Mouse (Mus musculus): Measurements from ENCODE around the gene Zglp1. TPM values are rescaled to one million over a fixed set of nuclear protein-coding genes. Genes with fewer than 3 reads are reported as not detected.
"Not testable (repeated sequence)": the region's sequence is repeated elsewhere in the genome, so short reads cannot be mapped to it uniquely, and the experiment has no call there.

Gene Zglp1
- polyA plus RNA-seq, 1 experiment, result not detected

DNA sequence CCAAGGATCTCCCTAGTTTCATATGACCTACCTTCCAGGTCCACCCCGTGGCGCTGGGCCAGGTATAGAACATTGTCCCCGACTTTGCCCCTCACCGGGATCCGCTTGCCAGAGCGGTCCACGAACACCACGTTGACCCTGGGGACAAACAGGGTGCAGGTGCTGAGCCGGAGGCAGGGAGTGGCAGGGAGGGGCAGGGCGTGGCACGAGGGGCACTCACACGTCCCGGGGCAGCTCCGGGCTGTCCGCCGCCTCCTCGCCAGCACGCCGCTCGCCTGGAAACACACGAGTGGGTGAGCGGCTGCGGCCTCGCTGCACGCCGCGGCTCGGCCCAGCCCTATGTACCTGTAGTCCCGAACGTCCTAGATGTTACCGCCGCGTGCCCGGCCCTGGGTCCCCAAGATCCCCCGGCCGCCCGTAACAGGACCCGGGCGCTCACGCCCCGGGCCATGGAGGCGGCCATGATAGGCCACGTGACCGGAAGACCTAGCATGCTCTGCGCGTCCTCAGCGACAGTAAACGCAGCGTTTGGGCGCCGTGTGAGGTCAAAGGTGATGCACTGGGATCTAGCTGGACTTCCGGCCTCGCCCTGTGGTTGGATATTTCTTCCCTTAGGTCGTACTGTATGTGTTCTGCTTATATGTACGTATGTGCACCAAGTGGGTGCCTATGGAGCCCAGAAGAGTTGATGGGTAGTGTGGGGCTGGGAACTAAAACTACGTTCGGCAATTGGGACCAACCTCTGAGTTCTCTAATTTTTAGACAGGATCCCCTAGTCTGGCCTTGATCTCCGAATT, 6.3 kb upstream of the Zglp1 start, which contains the start of the genes Gm49373 and Fdx1l:
Gene Gm49373 (minus strand): TSS at position 53 of the 797 bp plus-strand sequence.
Gene Fdx1l (minus strand): TSS at position 571 of the 797 bp plus-strand sequence.
- Histone ChIP-seq H3K4me1 (ENCODE audit: control insufficient read depth, insufficient read depth, low read length) (peaks cover 9% of the 10 kb centered on the region), H3K4me3 (ENCODE audit: insufficient read depth, low read length) (peak within 1 kb of the TSS; percentile 79), H3K27ac (ENCODE audit: insufficient read depth, low read length) (0 out of 2 replicates have a peak within 1 kb of the TSS, but pooled peaks have one; percentile 10)
- TF ChIP-seq CTCF (IDR thresholded peaks at IDR 0.05; ENCODE audit: borderline replicate concordance, insufficient read depth, low read length), result no peak
- peak; percentile 79 for TF ChIP-seq POLR2A (IDR thresholded peaks at IDR 0.05; ENCODE audit: low read depth, low read length)

- H3K4me3 ChIP-seq (ENCODE audit: insufficient read depth, low read length), result peak overlapping the region; percentile 79
- 0 out of 2 replicates have a peak overlapping the region, but pooled peaks have one; percentile 10 for H3K27ac ChIP-seq (ENCODE audit: insufficient read depth, low read length)
- H3K4me1 ChIP-seq (ENCODE audit: control insufficient read depth, insufficient read depth, low read length), result peaks cover 9% of the 10 kb centered on the region
Measured at GRCm38 (mm10) chr9:21072641-21073040, 5.7 kb upstream of the Zglp1 start.

DNA sequence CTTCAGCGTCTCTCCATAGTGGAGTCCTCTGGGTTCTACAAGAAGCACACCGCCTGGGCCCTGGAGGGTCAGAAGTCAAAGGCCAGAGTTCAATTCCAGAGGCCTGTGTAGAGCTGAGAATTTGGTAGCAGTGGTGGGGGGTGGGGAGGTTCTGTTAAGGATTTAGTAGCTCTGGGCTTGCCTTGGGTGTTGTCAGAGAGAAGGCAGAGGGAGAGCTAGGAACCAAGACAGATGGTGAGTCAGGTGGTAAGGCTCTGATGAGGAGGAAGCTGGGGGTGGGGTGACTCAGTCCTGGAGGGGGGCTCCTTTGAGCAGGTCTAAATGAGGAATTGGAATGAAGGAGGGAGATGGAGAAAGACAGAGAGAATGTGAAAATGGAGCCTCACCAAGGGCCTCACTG, 4.0 kb downstream of the Zglp1 start:
- H3K4me3 ChIP-seq (ENCODE audit: insufficient read depth, low read length), result no peak overlapping the region
- no peak for TF ChIP-seq POLR2A (IDR thresholded peaks at IDR 0.05; ENCODE audit: low read depth, low read length)
- no peak for TF ChIP-seq CTCF (IDR thresholded peaks at IDR 0.05; ENCODE audit: borderline replicate concordance, insufficient read depth, low read length)
- H3K27ac ChIP-seq (ENCODE audit: insufficient read depth, low read length), result peak overlapping the region; percentile 14; the same call in 1 of the 2 replicates
- H3K4me1 ChIP-seq (ENCODE audit: control insufficient read depth, insufficient read depth, low read length), result no peaks in the 10 kb centered on the region

More at GRCm38 (mm10) chr9:21072641-21073040, 5.7 kb upstream of the Zglp1 start:
- no peak for TF ChIP-seq CTCF (IDR thresholded peaks at IDR 0.05; ENCODE audit: borderline replicate concordance, insufficient read depth, low read length)
- TF ChIP-seq POLR2A (IDR thresholded peaks at IDR 0.05; ENCODE audit: low read depth, low read length), result no peak

DNA sequence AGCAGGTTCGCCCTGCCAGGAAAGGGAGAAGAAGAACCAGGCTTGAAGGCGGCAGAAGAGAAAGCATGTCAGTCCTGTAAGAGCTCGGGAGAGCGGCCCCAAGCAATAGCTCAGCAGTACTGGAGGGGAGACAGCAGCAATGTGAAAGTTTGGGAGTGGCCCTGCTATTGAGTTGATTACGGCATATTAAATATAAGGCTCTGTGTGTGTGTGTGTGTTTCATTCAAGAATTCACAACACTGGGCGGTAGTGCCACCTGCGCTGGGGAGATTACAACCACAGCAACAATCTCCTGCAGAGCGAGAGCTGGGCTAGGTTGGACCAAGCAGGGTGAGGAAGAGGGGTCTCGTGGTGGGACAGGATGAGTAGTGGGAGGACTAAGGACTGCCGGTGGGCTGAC, 15.3 kb downstream of the Zglp1 start:
- no peak for TF ChIP-seq CTCF (IDR thresholded peaks at IDR 0.05; ENCODE audit: borderline replicate concordance, insufficient read depth, low read length)
- no peak for TF ChIP-seq POLR2A (IDR thresholded peaks at IDR 0.05; ENCODE audit: low read depth, low read length)
- H3K4me3 ChIP-seq (ENCODE audit: insufficient read depth, low read length), result no peak overlapping the region
- no peak overlapping the region for H3K27ac ChIP-seq (ENCODE audit: insufficient read depth, low read length)
- H3K4me1 ChIP-seq (ENCODE audit: control insufficient read depth, insufficient read depth, low read length), result no peaks in the 10 kb centered on the region

DNA sequence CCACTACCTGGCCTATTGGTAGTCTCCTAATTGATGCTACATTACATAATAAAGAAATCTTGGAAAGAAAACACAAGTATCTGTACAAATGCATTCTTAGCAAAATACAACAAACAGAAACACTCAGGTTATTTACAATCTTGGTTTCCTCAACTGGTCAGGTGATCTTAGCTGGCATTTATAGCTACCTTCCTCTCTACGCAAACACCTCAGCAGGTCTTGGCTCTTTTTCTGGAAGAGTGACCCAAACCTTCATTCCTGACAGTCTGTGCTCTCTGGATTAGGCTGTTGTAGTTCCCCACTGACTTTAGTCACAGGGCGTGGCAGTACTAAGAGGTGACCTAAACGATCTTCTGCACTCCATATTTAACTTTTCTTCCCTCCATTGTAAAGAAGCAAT, 21.7 kb downstream of the Zglp1 start:
- no peaks in the 10 kb centered on the region for H3K4me1 ChIP-seq (ENCODE audit: control insufficient read depth, insufficient read depth, low read length)
- TF ChIP-seq CTCF (IDR thresholded peaks at IDR 0.05; ENCODE audit: borderline replicate concordance, insufficient read depth, low read length) (no peak), POLR2A (IDR thresholded peaks at IDR 0.05; ENCODE audit: low read depth, low read length) (no peak)
- no peak overlapping the region for H3K27ac ChIP-seq (ENCODE audit: insufficient read depth, low read length)
- H3K4me3 ChIP-seq (ENCODE audit: insufficient read depth, low read length), result no peak overlapping the region

- H3K4me1 ChIP-seq (ENCODE audit: control insufficient read depth, insufficient read depth, low read length); H3K4me3 ChIP-seq (ENCODE audit: insufficient read depth, low read length); H3K27ac ChIP-seq (ENCODE audit: insufficient read depth, low read length): not testable (repeated sequence)
Measured at GRCm38 (mm10) chr9:21044785-21045184, 22.1 kb downstream of the Zglp1 start.

GRCm38 (mm10) chr9:21043563-21043962, 23.3 kb downstream of the Zglp1 start:
- Histone ChIP-seq H3K4me1 (ENCODE audit: control insufficient read depth, insufficient read depth, low read length) (no peaks in the 10 kb centered on the region), H3K4me3 (ENCODE audit: insufficient read depth, low read length) (no peak overlapping the region), H3K27ac (ENCODE audit: insufficient read depth, low read length) (no peak overlapping the region)
- no peak for TF ChIP-seq CTCF (IDR thresholded peaks at IDR 0.05; ENCODE audit: borderline replicate concordance, insufficient read depth, low read length)
- TF ChIP-seq POLR2A (IDR thresholded peaks at IDR 0.05; ENCODE audit: low read depth, low read length), result no peak

DNA sequence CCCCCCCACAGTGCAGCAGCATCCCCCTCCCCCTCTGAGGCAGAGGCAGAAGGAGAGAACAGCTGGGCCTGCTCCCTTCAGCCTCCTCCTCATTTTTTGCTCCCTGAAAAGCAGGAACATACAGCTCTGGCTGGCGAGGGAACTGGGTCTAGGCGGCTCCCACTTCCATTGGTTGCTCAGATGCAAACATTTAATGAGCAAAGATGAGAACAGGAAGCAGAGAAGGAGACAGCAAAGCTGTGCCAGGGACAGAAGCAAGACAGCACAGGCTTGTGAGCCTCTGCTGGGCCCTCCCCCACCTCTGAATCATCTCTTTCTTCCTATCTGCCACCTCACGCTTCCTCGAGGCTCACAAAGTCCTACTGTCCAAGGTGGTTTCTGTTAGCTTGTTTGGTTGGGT, 25.6 kb downstream of the Zglp1 start:
- no peak overlapping the region for H3K4me3 ChIP-seq (ENCODE audit: insufficient read depth, low read length)
- H3K4me1 ChIP-seq (ENCODE audit: control insufficient read depth, insufficient read depth, low read length), result peaks cover 3% of the 10 kb centered on the region; the same call in 1 of the 2 replicates
- TF ChIP-seq CTCF (IDR thresholded peaks at IDR 0.05; ENCODE audit: borderline replicate concordance, insufficient read depth, low read length) (no peak), POLR2A (IDR thresholded peaks at IDR 0.05; ENCODE audit: low read depth, low read length) (no peak)
- H3K27ac ChIP-seq (ENCODE audit: insufficient read depth, low read length), result no peak overlapping the region

- H3K27ac ChIP-seq (ENCODE audit: insufficient read depth, low read length), result no peak overlapping the region
- peaks cover 3% of the 10 kb centered on the region; the same call in 1 of the 2 replicates for H3K4me1 ChIP-seq (ENCODE audit: control insufficient read depth, insufficient read depth, low read length)
- TF ChIP-seq CTCF (IDR thresholded peaks at IDR 0.05; ENCODE audit: borderline replicate concordance, insufficient read depth, low read length) (no peak), POLR2A (IDR thresholded peaks at IDR 0.05; ENCODE audit: low read depth, low read length) (no peak)
- no peak overlapping the region for H3K4me3 ChIP-seq (ENCODE audit: insufficient read depth, low read length)
Measured at GRCm38 (mm10) chr9:21039779-21040178, 27.1 kb downstream of the Zglp1 start.

DNA sequence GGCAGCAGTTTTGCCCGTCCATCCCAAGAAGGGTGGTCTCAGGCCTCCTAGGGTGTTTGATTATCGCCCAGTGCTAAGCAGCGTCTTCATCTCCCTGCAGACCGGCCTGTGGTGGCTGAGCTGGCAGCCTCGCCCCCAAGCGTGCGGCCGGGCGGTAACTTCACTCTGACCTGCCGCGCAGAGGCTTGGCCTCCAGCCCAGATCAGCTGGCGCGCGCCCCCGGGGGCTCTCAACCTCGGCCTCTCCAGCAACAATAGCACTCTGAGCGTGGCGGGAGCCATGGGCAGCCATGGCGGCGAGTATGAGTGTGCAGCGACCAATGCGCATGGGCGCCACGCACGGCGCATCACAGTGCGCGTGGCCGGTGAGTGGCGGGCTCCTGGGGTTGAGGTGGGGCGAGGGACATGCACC, 29.4 kb downstream of the Zglp1 start:
- no peak for TF ChIP-seq CTCF (IDR thresholded peaks at IDR 0.05; ENCODE audit: borderline replicate concordance, insufficient read depth, low read length)
- TF ChIP-seq POLR2A (IDR thresholded peaks at IDR 0.05; ENCODE audit: low read depth, low read length), result peak; percentile 33; the same call in 1 of the 2 replicates
- H3K4me3 ChIP-seq (ENCODE audit: insufficient read depth, low read length), result no peak overlapping the region
- peaks cover 3% of the 10 kb centered on the region; the same call in 1 of the 2 replicates for H3K4me1 ChIP-seq (ENCODE audit: control insufficient read depth, insufficient read depth, low read length)
- H3K27ac ChIP-seq (ENCODE audit: insufficient read depth, low read length), result no peak overlapping the region
